Mouse (Mus musculus) gastrocnemius, postnatal 14 days (tissue): ENCODE measurements around the gene Zc3h15. TPM values are rescaled to one million over a fixed set of nuclear protein-coding genes. Genes with fewer than 3 reads are reported as not detected.

Experiments
- DNase-seq: peaks from one replicate; pipeline ENCODE4 v3.0.0; 2021; ENCODE audit warnings: mixed read lengths
- intact Hi-C: fragments of 180-260 bp; cut with DNase I; formaldehyde crosslinking; loops from one replicate; pipeline ENCODE4 v1.15.1; 2025; ENCODE audit warnings: low total_unique reads
- total RNA-seq, 2 experiments: library from RNA; stranded (reverse); gene quantifications; 2 replicates each; pipeline ENCODE4 v1.2.3; 2021

Zc3h15 gene
- total RNA-seq, 2 experiments from 2014 or later, result 51.8 to 53.4 TPM

DNA sequence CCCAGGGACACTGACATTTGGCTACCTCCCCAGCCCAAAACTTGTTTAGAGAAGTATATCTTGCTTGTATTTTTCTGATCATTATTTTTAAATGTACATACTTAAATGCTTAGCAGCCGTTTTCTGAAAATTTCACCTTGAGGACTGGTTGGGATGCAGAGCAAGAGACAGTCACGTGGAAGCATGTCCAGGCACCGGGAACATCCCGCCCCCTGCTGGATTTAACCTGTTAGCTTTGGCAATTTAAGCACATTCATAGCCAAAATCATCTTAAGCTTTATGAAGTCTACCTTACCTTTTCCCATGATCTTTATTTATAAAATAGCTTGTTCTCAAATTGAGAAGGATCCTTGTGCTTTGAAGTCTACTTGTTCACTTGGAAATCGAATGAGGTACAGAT lies 25.8 kb downstream of the Zc3h15 start:
- intact Hi-C loops, result loop anchor here (10.0 kb wide), 1 partner anchor 55 kb away; the partner anchor contains the start of gene Itgav

DNA sequence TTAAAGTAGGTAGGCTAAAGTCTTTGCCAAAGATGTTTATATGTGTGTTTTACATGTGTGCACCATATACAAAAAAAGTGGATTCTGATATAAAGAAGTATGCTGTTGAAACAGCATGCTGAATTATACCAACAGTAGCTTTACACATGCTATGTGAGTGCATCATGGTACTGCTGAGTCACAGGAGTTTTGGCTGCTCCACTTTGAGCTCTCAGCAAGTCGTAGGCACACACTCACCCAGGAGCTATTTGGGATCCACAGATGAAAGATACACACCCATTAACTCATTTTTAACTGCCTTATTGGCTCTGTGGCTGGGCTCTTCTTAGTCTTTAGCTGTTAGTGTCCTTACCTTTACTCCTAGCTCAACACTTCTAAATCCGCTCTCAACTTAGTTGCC lies 27.6 kb downstream of the Zc3h15 start:
- intact Hi-C loops, result no loop called here
- no peak for DNase-seq

More for the DNA sequence above, 25.8 kb downstream of the Zc3h15 start:
- DNase-seq, result no peak

DNA sequence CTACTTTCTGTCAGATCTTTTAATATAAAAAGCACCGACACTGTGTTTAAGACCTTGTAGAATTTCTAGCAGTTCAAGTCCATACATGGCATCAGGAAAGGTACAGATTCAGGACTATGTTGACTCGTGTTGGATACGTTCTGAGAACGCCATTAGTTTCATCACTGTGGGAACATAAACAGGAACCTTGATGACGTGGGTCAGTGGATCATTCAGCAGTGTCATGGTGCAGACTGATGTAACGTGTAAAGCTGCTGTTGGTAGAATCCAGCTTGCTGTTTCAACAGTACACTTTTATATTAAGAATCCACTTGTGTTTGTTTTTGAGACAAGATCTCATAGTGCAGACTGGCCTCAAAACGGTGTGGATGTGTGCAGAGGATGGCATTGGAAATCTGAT lies 28.8 kb downstream of the Zc3h15 start:
- no peak for DNase-seq
- intact Hi-C loops, result no loop called here

DNA sequence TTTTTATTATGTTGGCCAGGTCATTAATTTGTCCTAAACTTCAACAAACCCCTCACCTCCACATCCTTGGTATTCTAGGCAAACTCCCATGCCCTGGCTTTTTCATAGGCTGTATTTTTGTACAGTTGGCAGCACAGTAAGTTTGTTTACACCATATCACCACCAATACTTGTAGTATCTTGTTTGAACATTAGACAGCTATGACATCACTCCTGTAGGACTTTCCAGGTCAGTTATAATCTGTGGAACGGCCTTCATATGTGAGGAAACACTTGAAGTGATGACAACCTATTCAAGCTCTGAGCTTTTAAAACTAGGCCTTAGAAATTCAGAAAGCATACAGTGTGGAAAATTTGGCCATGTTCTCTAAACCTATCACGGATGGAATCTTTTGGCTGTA lies 29.6 kb downstream of the Zc3h15 start:
- intact Hi-C loops, result no loop called here
- DNase-seq, result no peak

DNA sequence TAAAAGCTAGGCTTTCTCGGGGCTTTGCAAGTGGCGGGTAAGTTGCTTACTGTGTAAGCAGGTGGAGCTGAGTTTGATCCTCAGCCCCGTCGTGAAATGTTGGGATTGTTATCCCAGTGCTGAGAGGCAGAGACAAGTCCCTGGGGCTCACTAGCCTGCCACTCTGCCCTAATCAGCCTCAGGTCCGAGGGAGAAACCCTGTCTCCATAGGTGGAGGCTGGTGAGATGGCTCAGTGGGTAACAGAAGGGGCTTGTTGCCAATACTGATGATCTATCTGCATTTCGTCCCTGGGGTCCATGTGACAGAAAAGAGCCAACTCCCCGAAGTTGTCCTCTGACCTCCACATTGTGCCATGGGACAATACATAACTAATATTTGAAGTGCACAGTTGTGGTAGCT lies 30.2 kb downstream of the Zc3h15 start:
- intact Hi-C loops, result no loop called here

DNA sequence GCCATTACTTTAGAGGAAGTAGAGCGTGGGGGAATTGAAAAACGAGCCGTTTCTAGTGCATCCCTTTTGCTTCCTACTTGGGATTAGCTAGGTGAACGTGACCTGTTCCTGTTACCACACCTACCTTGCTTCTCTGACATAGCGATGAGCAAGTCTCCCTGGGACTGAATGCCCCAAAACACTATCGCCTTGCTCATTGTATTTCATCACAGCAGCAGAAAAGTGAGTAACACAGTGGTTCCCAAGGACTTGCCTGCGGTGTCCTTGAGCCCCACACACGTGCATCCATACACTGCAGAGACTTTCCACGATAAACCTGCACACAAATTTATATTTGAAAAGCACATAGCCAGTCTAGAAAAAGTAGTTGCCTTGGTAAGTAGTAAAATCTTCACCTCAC lies 30.7 kb downstream of the Zc3h15 start:
- DNase-seq, result no peak
- intact Hi-C loops, result no loop called here

More for the DNA sequence above, 30.2 kb downstream of the Zc3h15 start:
- DNase-seq, result no peak

DNA sequence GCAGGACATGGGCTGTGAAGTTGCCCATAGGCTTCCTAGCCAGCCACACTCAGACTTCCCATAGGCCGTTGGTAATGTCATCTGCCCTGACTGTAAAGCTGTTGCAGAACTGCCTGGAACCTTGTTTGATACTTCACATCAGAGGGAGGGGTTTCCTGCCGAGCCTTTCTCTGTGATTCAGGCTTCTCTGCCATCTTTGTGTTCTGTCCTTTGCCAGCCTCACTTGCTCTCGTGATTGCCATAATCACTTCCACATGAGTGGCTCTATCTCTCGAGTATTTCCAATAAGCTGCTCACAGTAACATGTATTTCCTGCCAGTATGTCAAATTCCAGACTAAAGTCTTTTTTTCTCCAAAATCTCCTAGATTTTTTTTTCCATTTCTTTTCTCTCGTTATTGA lies 31.4 kb downstream of the Zc3h15 start:
- intact Hi-C loops, result no loop called here
- no peak for DNase-seq

DNA sequence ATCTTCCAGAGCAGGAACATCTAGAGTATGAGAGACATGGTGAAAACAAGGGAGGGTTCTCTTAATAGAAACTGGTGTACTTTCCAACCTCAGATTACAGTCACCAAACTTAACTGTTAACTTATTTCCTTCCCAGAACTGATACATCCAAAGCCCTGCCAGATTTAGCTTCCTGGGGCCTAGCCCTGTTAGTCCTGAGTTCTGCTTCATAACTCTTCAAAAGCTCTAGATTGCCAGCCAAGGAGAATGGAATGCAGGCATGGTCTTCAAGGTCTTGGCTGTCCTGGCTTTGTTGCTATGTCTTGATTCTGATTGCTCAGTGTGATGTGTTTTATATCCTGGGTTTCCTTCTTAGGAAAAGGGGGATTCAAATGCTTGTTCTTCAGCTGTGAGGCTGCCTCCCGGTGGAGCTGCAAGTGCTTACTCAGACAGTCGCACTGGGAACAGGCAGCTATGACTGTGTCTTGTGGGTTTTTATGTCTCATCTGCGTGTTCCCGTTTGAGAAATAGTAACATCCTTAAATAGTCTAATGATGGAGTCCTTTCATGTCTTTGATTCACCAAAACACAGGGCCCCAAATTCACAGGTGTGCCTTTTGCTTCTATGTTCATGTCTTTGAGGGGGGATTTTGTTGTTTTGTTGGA lies 32.1 kb downstream of the Zc3h15 start:
- intact Hi-C loops, result no loop called here

DNA sequence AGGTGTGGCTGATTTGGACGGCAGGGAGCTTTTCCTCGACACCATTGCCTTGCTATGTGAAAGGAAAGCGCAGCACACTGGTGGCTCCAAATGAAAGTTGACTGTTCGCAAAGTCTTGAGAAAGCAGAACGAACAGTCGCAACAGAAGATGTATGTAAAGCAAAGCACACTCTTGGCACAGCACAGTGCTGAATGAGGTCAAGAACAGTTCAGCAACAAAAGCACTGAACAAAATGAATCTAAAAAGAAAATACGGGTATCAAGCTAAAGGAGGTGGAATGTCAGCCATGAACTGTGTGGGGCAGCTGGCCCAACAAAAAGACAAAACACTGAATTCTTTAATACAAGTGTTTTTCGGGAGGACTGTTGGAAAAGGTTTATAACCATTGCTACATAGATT lies 37.1 kb downstream of the Zc3h15 start:
- intact Hi-C loops, result no loop called here
- DNase-seq, result no peak

More for the DNA sequence above, 32.1 kb downstream of the Zc3h15 start:
- DNase-seq, result no peak

DNA sequence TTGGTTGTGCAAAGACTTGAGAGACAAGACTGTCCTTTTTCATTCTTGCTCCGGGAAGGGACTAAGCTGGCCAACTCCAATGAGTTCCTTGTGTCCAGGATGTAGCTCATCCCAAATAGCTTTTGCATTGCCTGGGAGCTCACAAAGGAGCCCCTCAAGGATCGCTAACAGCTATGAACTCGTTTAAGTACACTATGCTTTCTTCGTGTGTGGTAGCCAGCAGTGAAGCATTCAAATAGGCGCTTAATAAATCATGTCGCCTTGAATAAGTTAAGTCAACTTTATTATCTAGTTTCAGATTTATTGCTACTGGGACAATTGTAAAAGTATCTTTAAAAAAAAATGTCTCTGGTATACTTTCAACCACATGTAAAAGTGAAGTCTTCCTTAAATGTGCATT lies 37.5 kb downstream of the Zc3h15 start:
- intact Hi-C loops, result no loop called here
- no peak for DNase-seq

DNA sequence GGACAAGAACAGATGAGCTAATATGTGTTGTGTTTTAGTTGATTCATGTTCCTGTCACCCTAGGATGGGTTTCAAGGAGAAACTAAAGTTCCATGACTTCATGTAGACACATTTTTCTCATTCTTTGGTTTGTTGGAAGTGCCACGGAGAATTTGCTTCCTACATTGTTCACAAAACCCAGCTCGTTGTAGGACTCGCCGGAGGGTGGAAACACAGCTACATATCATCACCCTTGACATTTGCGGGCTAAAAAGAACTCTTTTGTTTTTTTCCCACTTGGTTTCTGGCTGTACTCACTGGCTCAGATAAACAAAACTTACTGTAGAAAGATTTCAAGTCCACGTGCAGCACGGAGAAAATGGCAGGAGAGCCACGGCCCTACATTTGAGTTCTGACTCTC lies 38.0 kb downstream of the Zc3h15 start:
- DNase-seq, result no peak
- intact Hi-C loops, result no loop called here

DNA sequence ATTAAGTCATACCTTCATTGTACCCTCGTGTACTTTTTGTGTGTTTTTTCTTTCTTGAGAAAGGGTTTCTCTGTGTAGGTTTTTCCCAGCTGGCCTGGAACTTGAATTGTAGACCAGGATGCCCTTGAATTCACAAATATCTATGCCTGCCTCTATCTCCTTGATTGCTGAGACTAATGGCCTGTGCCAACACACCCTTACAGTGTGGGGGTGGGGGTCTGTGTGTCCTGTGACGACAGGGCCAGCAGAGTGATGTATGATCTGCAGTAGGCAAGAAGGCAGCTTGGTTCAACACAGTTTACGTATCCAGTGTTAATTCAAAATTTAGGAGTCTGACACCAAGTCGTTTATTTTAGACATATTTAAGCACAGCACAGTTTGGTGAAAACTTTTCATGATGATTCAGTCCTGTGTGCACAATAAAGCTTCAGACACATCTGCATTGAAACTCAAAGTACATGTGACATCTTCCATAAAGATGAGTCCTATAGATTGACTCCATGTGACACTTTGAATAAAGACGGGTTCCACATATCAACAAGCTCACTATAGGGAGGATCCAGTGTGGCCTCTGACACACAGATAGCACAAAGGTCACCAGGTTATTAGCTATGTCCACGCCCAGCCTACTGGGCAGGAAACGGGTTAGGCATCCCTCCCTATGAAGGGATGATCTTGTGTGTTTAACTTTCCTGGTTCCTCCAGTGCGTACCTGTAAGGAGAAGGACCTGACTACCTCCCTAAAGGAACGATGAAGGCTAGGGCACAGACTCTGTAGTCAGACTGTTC lies 39.7 kb downstream of the Zc3h15 start:
- DNase-seq, result no peak

DNA sequence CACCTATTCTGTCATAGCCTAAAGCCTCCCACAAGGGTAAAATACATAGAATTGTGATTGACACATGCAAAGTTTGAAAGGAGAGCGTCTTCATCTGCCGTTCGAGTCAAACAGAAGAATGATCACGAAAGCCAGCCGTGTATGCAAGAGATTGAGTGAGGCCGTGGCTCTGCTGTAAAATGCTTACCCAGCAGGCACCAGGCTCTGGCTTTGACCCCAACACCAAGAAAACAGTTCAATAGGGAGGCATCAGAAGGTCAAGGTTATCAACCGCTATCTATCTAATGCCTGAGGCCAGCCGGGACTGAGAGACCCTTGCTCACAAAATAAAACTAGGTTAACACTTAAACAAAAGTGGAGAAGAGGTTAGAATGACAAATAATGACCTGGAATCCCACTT lies 40.5 kb downstream of the Zc3h15 start:
- intact Hi-C loops, result no loop called here
- no peak for DNase-seq

More for the DNA sequence above, 39.7 kb downstream of the Zc3h15 start:
- intact Hi-C loops, result no loop called here

DNA sequence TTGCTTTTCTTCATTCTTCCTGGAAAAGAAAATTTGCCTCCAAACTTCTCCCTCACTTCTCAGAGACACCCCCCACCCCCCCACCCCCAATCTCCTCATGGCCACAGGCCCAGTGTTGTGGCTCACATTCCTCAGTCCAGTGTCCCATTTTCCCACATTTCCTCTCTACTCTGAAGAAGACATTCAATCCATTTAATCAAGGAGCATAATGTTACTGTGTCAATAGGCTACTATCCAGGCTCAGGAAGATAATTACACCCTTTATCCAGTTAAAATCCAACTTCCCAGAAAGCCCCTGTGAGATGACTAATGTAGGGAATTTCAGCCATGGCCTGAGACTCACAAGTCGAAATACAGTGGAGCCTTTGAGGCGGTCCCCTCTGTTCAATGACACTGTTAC lies 46.1 kb downstream of the Zc3h15 start:
- intact Hi-C loops, result no loop called here
- DNase-seq, result no peak

DNA sequence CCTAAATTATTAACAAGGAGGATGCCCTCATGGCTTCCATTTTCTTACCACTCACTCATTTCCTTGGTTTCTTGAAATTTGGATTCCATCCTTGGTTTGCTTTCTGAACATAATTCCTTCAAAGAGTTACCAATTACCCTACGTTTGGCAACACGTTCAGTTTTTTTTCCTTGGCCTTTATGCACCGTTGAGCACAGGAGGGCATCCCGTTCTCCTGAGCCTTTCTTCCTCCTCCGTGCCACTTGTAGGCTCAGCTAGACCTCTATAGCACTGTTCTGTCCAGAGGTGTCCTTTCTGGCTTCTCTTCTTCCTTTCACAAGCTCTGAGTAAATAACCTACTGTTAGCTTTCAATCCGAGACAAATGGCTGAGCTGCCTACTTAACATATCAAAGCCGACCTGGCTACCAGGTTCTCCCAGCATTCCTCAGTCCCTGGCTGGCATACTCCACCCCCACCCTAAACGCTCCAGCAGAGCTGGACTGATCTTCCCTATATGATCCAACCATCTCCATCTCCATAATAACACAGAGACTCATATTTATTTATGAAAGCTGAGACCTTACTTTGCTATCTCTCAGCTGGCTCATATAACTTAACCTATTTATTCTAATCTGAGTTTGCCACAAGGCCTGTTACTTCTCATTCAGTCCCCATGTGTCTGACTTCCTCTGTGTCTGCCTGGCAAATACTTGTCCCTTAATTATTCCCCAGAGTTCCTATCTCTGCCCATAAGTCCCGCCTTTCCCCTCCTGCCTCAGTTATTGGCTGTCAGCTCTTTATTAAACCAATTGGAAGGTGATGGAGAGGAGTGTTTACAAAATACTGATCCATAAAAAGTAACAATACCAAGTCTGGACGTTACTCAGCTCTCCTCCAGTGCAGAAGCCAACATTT lies 48.7 kb downstream of the Zc3h15 start:
- no peak for DNase-seq
- intact Hi-C loops, result no loop called here

DNA sequence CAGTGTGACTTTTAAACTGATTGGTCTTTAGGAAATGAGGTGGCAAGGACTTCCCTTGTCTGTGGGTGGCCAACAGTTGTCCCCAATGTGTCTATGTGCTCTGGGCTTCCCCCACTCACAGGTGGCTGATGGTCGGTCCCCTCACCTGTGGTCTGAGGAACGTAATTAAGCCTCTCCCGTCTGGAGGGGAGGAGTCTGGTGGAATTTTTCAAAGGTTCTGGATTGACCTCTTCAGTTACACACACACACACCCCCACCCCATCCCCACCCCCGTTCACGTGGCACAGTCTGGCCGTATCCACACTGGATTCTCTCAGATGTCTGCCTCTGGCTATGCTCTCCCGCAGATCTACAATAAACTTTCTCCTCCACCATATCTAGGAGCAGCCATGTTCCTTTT lies 49.8 kb downstream of the Zc3h15 start:
- no peak for DNase-seq

DNA sequence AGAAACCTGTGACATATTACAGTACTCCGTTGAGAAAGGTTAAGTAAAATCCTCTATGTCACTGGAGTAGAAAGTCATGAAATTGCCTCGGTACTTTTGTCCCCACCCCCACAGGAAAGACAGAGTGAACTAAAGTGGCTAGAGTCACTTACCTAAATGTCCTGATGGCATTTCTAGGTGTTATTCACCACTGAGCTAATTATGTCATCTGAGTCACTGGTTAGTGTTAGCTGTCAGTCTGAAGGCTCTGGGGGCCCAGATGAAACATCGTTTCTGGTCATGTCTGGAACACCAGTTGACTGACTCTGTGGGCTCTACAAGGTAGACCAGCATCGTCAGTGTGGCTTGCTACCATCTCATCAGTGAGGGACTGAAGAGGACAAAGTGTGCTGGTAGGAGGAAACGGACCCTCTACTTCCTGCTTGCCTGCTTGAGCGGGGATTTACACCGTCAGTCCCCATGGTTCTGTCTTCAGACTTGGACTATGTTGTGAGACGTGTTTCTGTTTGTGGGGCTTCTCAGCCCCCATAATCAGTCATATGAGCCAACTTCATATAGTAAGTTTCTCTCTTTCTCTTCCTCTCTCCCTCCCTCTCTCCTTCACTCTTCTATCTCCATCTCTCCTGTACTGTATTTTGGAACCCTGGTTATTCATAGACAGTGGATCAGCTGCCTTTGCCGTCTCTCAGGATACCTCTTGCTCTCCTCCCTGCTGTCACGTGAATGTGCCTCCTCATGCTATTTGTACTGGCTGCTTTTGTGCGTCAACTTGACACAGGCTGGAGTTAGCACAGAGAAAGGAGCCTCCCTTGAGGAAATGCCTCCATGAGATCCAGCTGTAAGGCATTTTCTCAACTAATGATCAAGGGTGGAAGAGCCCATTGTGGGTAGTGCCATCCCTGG lies 51.4 kb downstream of the Zc3h15 start:
- intact Hi-C loops, result no loop called here
- no peak for DNase-seq

More for the DNA sequence above, 49.8 kb downstream of the Zc3h15 start:
- intact Hi-C loops, result no loop called here

DNA sequence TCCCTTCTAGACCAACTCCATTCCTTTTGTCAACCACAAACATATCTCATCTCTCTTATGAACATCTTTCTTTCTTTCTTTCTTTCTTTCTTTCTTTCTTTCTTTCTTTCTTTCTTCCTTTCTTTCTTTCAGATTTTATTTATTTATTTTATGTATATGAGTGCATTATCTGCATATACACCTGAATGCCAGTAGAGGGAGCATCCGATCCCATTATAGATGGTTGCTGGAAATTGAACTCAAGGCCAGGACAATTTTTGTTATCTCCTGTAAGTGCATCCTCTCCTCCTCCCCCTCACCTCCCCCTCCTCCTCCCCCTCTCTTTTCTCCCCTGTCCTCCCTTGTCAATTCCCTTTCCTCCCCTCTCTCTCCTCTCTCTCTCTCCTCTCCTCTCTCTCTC lies 54.2 kb downstream of the Zc3h15 start:
- intact Hi-C loops, result no loop called here
- no peak for DNase-seq

DNA sequence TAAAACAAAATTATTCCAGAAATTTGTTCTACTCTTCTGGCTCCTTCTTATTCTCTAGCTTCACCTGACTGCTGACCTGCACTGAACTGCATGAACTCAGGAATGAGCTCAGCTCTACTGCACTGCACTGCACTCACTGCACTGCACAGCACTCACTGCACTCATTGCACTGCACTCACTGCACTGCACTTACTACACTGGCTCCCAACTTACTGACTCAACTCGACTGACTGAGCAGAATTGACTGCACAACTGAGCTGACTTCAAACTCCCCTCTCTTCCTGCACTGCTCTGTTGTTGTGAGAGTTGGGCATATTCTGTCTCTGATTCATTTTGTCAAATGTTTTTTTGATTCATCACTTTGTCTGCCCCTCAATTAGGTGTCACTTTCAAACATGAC lies 55.1 kb downstream of the Zc3h15 start:
- intact Hi-C loops, result no loop called here

More for the DNA sequence above, 55.1 kb downstream of the Zc3h15 start:
- no peak for DNase-seq
